Mouse (Mus musculus) forebrain, embryonic 13.5 days (tissue): Measurements from ENCODE around the gene Pfn3. TPM values are rescaled to one million over a fixed set of nuclear protein-coding genes. Genes with fewer than 3 reads are reported as not detected.
A peak's percentile ranks its signal among the peaks of the same experiment; 100 is the strongest.
"Not testable (repeated sequence)": the region's sequence is repeated elsewhere in the genome, so short reads cannot be mapped to it uniquely, and the experiment has no call there.

Experiments
- ATAC-seq: fragments of 200-750 bp; cut with Nextera tagmentation; 2 replicates; pipeline ENCODE4 v1.8.0; 2017
- H3K27ac ChIP-seq: fragments of 300-500 bp; sonication (generic); 2 replicates; pipeline ENCODE4 v1.5.1; 2015; ENCODE audit warnings: inconsistent platforms, mild to moderate bottlenecking, moderate library complexity
- H3K27me3 ChIP-seq: fragments of 300-500 bp; sonication (generic); 2 replicates; pipeline ENCODE4 v1.6.1; 2015; ENCODE audit warnings: mild to moderate bottlenecking, inconsistent platforms
- H3K36me3 ChIP-seq: fragments of 300-500 bp; sonication (generic); 2 replicates; pipeline ENCODE4 v1.6.1; 2015; ENCODE audit warnings: mild to moderate bottlenecking, inconsistent platforms; ENCODE audit not compliant: poor library complexity, severe bottlenecking
- H3K4me1 ChIP-seq: fragments of 300-500 bp; sonication (generic); 2 replicates; pipeline ENCODE4 v1.6.1; 2015; ENCODE audit warnings: inconsistent platforms
- H3K4me2 ChIP-seq: fragments of 300-500 bp; sonication (generic); 2 replicates; pipeline ENCODE4 v1.6.1; 2015; ENCODE audit warnings: inconsistent platforms, mild to moderate bottlenecking, moderate library complexity
- H3K4me3 ChIP-seq: fragments of 300-500 bp; sonication (generic); 2 replicates; pipeline ENCODE4 v1.5.1; 2015; ENCODE audit warnings: mild to moderate bottlenecking, inconsistent platforms
- H3K9ac ChIP-seq: fragments of 300-500 bp; sonication (generic); 2 replicates; pipeline ENCODE4 v1.6.1; 2015; ENCODE audit warnings: mild to moderate bottlenecking, inconsistent platforms
- H3K9me3 ChIP-seq: fragments of 300-500 bp; sonication (generic); replicated peaks from 2 replicates; pipeline ENCODE4 v1.6.1; 2016; ENCODE audit warnings: inconsistent platforms
- WGBS: fragments of 180-500 bp; shearing (Covaris S2); methylation state at CpG from one replicate; pipeline ENCODE4 v1.1.7; 2015; 5-methylcytosine and 5-hydroxymethylcytosine counted together
- polyA plus RNA-seq: library from polyadenylated mRNA; unstranded; fragments of >200 nt; fragmentation: Nextera tagmentation; extraction: Ambion mirVana; gene quantifications from 2 replicates; pipeline ENCODE4 v1.2.1, GENCODE M21; 2015

Pfn3 gene
- polyA plus RNA-seq, 1 experiment from 2014 or later, result not detected

DNA sequence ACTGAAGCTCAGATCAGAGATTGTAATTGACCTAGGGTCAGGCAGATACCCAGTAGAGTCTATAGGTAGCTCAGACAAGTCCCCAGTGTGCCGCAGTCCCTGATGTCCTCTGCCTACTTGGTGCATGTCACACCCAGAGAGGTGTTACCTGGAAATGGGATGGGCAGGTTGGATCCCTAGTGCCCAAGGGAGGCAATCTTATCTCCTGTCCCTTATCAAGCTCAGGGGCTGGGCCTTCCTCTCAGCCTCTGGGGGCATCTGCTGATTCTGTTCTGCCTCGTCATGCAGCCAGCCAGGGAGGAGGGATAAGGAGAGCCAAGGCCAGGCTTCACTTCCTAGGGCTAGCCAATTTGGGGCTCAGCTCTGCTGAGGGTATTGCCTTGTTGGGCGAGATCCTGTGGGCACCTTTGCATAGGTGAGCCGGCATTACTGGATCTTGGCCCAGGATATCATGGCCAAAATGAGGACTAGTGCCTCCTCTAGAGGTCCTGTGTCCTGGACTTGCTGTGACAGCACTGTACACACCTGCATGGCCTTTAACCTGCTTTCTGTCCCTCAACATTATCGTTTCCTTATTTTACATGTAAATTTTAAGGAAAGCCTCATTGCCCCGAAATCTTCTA lies 31.6 kb upstream of the Pfn3 start:
- Histone ChIP-seq H3K4me1 (peaks cover 38% of the 10 kb centered on the region), H3K4me3 (peak overlapping the region; percentile 87), H3K36me3 (peaks cover 28% of the 10 kb centered on the region), H3K4me2 (peak overlapping the region; percentile 90), H3K9ac (peak overlapping the region; percentile 96), H3K9me3 (no peaks in the 10 kb centered on the region), H3K27me3 (no peaks in the 10 kb centered on the region), H3K27ac (0 out of 2 replicates have a peak overlapping the region, but pooled peaks have one; percentile 95)
- 84% methylated on average over 6 of the region's 6 CpGs for WGBS
- ATAC-seq, result no peak

GRCm38 (mm10) chr13:55445361-55446091 lies 30.5 kb upstream of the Pfn3 start:
- Histone ChIP-seq H3K9me3 (no peaks in the 10 kb centered on the region), H3K27ac (peak overlapping the region; percentile 95), H3K4me1 (peaks cover 38% of the 10 kb centered on the region), H3K27me3 (no peaks in the 10 kb centered on the region), H3K4me2 (peak overlapping the region; percentile 90), H3K36me3 (peaks cover 17% of the 10 kb centered on the region), H3K9ac (peak overlapping the region; percentile 96), H3K4me3 (peak overlapping the region; percentile 87)
- ATAC-seq, result no peak
- WGBS, result under 1% methylated on average over 65 of the region's 66 CpGs

DNA sequence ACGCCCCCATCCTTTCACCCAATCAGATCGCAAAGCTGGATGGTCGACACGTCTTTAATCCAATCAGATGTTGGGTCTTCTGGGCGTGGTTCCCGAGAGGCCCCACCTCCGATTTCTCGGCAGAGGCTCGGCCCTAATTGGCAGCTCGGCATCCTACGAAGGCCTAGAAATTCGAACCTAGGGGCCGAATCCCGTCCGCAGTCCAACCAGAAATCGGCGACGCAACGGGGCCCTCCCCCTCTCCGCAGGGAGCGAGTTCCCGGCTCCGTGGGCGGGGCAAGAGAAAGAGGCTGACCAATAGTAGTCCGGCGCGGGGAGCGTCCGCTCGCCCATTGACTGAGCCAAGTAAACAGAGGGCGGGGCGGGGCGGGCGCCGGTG lies 29.9 kb upstream of the Pfn3 start, which contains the start of gene Grk6:
Gene Grk6 (plus strand): TSS at position 136 of the 379 bp plus-strand sequence.
- peak within 1 kb of the TSS; percentile 87 for H3K4me3 ChIP-seq
- H3K36me3 ChIP-seq, result peaks cover 11% of the 10 kb centered on the region
- WGBS, result under 1% methylated on average over 35 of the region's 35 CpGs
- ATAC-seq, result peak; percentile 96
- H3K9me3 ChIP-seq, result no peaks in the 10 kb centered on the region
- peak within 1 kb of the TSS; percentile 90 for H3K4me2 ChIP-seq
- peak within 1 kb of the TSS; percentile 96 for H3K9ac ChIP-seq
- H3K27ac ChIP-seq, result peak within 1 kb of the TSS; percentile 95
- no peaks in the 10 kb centered on the region for H3K27me3 ChIP-seq
- peaks cover 38% of the 10 kb centered on the region for H3K4me1 ChIP-seq

GRCm38 (mm10) chr13:55444286-55444936 lies 29.4 kb upstream of the Pfn3 start:
- H3K4me3 ChIP-seq, result peak overlapping the region; percentile 87
- H3K9ac ChIP-seq, result peak overlapping the region; percentile 71
- WGBS, result 1% methylated on average over 33 of the region's 33 CpGs
- H3K36me3 ChIP-seq, result peaks cover 6% of the 10 kb centered on the region
- no peaks in the 10 kb centered on the region for H3K27me3 ChIP-seq
- H3K4me2 ChIP-seq, result peak overlapping the region; percentile 70
- peak overlapping the region; percentile 95 for H3K27ac ChIP-seq
- H3K9me3 ChIP-seq, result no peaks in the 10 kb centered on the region
- ATAC-seq, result peak; percentile 73
- H3K4me1 ChIP-seq, result peaks cover 38% of the 10 kb centered on the region

- Histone ChIP-seq H3K36me3 (peaks cover under 1% of the 10 kb centered on the region; the same call in 1 of the 2 replicates), H3K27me3 (no peaks in the 10 kb centered on the region), H3K4me2 (peak overlapping the region; percentile 70), H3K4me1 (peaks cover 38% of the 10 kb centered on the region), H3K4me3 (peak overlapping the region; percentile 87), H3K27ac (peak overlapping the region; percentile 95), H3K9ac (peak overlapping the region; percentile 71), H3K9me3 (no peaks in the 10 kb centered on the region)
- no peak for ATAC-seq
- 44% methylated on average over 9 of the region's 9 CpGs for WGBS
Measured at GRCm38 (mm10) chr13:55443799-55444285, 28.8 kb upstream of the Pfn3 start.

DNA sequence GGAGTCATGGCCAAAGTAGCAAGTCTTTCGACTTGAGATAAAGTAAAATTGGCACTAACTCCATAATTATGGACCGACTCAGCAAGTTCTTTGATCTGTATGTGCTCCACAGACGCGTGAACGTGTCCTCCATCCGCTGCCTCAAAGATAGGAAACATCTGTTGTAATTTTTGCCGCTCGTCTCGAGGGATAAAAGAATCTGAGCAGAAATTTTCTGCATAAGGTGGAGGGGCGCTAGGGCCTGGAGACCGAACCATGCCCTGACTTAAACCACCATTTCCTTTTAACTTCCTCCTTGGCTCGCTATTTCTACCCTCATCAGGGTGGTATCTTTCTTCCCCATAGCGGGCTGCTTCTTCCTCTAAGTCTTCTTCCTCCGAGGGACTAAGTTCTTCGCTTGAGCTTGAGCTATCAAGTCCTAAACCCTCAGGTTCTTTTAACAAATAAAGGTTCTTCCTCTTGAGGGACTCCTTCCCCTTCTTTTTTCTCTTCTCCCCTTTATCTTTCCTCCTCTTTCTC lies 22.1 kb upstream of the Pfn3 start:
- not testable (repeated sequence) for H3K4me3 ChIP-seq, H3K36me3 ChIP-seq, H3K4me2 ChIP-seq, H3K9me3 ChIP-seq, ATAC-seq, H3K27ac ChIP-seq, H3K27me3 ChIP-seq, H3K4me1 ChIP-seq, H3K9ac ChIP-seq
- WGBS, result 89% methylated on average over 15 of the region's 15 CpGs

DNA sequence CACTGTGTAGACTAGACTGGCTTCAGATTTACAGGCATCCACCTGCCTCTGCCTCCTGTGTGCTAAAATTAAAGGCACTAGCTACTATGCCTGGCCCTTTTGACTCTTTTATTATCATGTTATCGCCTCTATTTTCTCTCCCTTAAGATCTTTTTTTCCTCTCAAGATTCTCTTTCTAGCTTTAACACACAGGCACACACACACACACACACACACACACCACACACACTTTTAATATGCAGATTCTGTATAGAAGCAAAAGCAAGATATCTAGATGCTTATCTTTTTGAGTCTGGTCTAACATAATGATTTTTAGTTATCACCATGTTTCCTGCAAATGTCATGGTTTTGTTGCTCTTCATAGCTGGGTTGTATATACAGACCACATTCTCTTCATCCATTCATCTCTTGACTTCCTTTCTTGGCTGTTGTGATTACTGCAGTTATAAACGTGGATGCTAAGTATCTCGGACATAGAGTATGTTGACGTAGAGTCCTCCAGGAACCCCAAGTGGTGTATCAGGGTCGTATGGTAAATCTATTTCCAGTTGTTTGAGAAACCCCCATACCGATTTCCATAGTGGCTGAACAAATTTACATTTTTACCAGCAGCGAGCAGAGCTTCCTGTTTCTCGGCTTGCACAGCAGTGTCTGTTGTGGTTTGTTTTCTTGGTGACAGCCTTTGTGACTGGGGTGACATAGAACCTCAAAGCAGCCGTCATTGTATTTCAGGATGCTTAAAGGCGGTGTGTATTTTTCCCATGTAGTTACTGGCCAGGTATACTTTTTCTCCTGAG lies 17.1 kb upstream of the Pfn3 start:
- Histone ChIP-seq H3K27me3 (no peaks in the 10 kb centered on the region), H3K27ac (no peak overlapping the region), H3K4me3 (no peak overlapping the region), H3K9ac (no peak overlapping the region), H3K9me3 (no peaks in the 10 kb centered on the region), H3K4me1 (no peaks in the 10 kb centered on the region), H3K36me3 (no peaks in the 10 kb centered on the region), H3K4me2 (no peak overlapping the region)
- WGBS, result 78% methylated on average over 10 of the region's 10 CpGs
- ATAC-seq, result no peak

GRCm38 (mm10) chr13:55430566-55430965 lies 15.5 kb upstream of the Pfn3 start:
- Histone ChIP-seq H3K4me1 (no peaks in the 10 kb centered on the region), H3K27ac (no peak overlapping the region), H3K27me3 (no peaks in the 10 kb centered on the region), H3K4me2 (no peak overlapping the region), H3K4me3 (no peak overlapping the region), H3K36me3 (no peaks in the 10 kb centered on the region), H3K9me3 (no peaks in the 10 kb centered on the region), H3K9ac (no peak overlapping the region)
- 93% methylated on average over 2 of the region's 2 CpGs for WGBS
- no peak for ATAC-seq

- Histone ChIP-seq H3K27ac (no peak overlapping the region), H3K9me3 (no peaks in the 10 kb centered on the region), H3K9ac (no peak overlapping the region), H3K27me3 (no peaks in the 10 kb centered on the region), H3K4me3 (no peak overlapping the region), H3K4me2 (no peak overlapping the region), H3K36me3 (no peaks in the 10 kb centered on the region), H3K4me1 (no peaks in the 10 kb centered on the region)
- no peak for ATAC-seq
- WGBS, result 80% methylated on average over 12 of the region's 12 CpGs
Measured at GRCm38 (mm10) chr13:55429226-55429888, 14.3 kb upstream of the Pfn3 start.

DNA sequence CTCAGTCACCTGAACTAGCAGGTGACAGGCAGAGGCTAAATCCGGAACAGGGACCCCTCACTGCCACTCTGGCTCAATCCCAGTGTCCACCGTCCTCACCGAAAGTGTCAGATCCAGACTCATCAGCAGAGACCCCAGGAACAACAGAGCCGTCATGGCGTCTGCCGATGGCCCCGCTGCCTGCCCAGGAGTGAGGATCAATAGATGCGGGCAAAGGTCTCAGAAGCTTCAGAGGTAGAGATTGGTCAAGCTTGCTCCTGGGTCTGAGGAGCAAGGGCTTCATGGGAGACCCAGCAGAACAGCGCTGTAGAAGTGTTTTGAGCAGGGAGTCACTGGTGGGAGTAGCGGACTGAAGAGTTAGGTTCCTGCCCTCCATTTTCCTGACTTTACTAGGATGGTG lies 11.6 kb upstream of the Pfn3 start, which contains the start of gene F12:
Gene F12 (minus strand): TSS at position 181 of the 400 bp plus-strand sequence.
- Histone ChIP-seq H3K9me3 (no peaks in the 10 kb centered on the region), H3K27me3 (peaks cover 11% of the 10 kb centered on the region), H3K9ac (no peak within 1 kb of the TSS), H3K36me3 (no peaks in the 10 kb centered on the region), H3K4me3 (no peak within 1 kb of the TSS), H3K27ac (no peak within 1 kb of the TSS), H3K4me2 (no peak within 1 kb of the TSS), H3K4me1 (peaks cover under 1% of the 10 kb centered on the region; the same call in 1 of the 2 replicates)
- no peak for ATAC-seq
- WGBS, result 89% methylated on average over 10 of the region's 10 CpGs
